Mouse (Mus musculus): ENCODE data around the gene Krtap15. TPM values are rescaled to one million over a fixed set of nuclear protein-coding genes. Genes with fewer than 3 reads are reported as not detected.

Gene Krtap15
- not detected for total RNA-seq (2021)
- long read RNA-seq, experiment 1 = 0 reads
- long read RNA-seq, experiment 2 = 0 reads

GRCm38 (mm10) chr16:88820066-88820465 is at the start of gene Krtap15:
Gene Krtap15 (plus strand): TSS chr16:88820215.
- DNase-seq = no peak

GRCm38 (mm10) chr16:88774106-88774505 is 45.9 kb upstream of the Krtap15 start, which contains the start of gene 2310057N15Rik:
Gene 2310057N15Rik (minus strand): TSS chr16:88774206.
- DNase-seq = no peak

- no peak for DNase-seq
Observed at GRCm38 (mm10) chr16:88777596-88777995, 42.4 kb upstream of the Krtap15 start, which contains the start of gene Gm5965. Gene Gm5965 (plus strand): TSS chr16:88777896.

GRCm38 (mm10) chr16:88786786-88787185 is 33.2 kb upstream of the Krtap15 start:
- no peak for DNase-seq

- DNase-seq = no peak
Observed at GRCm38 (mm10) chr16:88811827-88812226, 8.2 kb upstream of the Krtap15 start, which contains the start of gene Gm20741. Gene Gm20741 (minus strand): TSS chr16:88812220.

GRCm38 (mm10) chr16:88823736-88824135 is 3.7 kb downstream of the Krtap15 start:
- peak; percentile 15 for DNase-seq

GRCm38 (mm10) chr16:88826095-88826652 is 6.2 kb downstream of the Krtap15 start, which contains the start of gene Krtap14:
Gene Krtap14 (minus strand): TSS chr16:88826145.
- no peak for DNase-seq

GRCm38 (mm10) chr16:88826978-88827377 is 7.0 kb downstream of the Krtap15 start:
- no peak for DNase-seq

- no peak for DNase-seq
Observed at GRCm38 (mm10) chr16:88847363-88847762, 27.3 kb downstream of the Krtap15 start.

GRCm38 (mm10) chr16:88848558-88848957 is 28.5 kb downstream of the Krtap15 start:
- no peak for DNase-seq

- DNase-seq = peak; percentile 18
Observed at GRCm38 (mm10) chr16:88851450-88851849, 31.4 kb downstream of the Krtap15 start.

GRCm38 (mm10) chr16:88864887-88865407 is 44.9 kb downstream of the Krtap15 start:
- DNase-seq = no peak

GRCm38 (mm10) chr16:88869311-88869710 is 49.3 kb downstream of the Krtap15 start, which contains the start of gene Krtap19-1:
Gene Krtap19-1 (minus strand): TSS chr16:88869411.
- no peak for DNase-seq

GRCm38 (mm10) chr16:88874169-88874568 is 54.2 kb downstream of the Krtap15 start, which contains the start of gene Krtap19-2:
Gene Krtap19-2 (minus strand): TSS chr16:88874269.
- no peak for DNase-seq

- no peak for DNase-seq
Observed at GRCm38 (mm10) chr16:88877938-88878337, 57.9 kb downstream of the Krtap15 start, which contains the start of gene Krtap19-3. Gene Krtap19-3 (minus strand): TSS chr16:88878038.

Other genes starting within 250 kb of the Krtap15 start
- not detected for gene Krtap24-1, start 207.9 kb upstream of the Krtap15 start, total RNA-seq (2021)
- not detected for gene 2310079G19Rik, start 192.5 kb upstream of the Krtap15 start, total RNA-seq (2021)
- not detected for gene Krtap26-1, start 172.4 kb upstream of the Krtap15 start, total RNA-seq (2021)
- not detected for gene Krtap27-1, start 148.5 kb upstream of the Krtap15 start, total RNA-seq (2021)
- gene 2310061N02Rik, start 112.3 kb upstream of the Krtap15 start, total RNA-seq (2021) = not detected
- gene Krtap13-1, start 91.4 kb upstream of the Krtap15 start, total RNA-seq (2021) = not detected
- gene Krtap13, start 68.6 kb upstream of the Krtap15 start, total RNA-seq (2021) = not detected
- not detected for gene 2310034C09Rik, start 61.4 kb upstream of the Krtap15 start, total RNA-seq (2021)
- gene 2310057N15Rik, start 46.0 kb upstream of the Krtap15 start, total RNA-seq (2021) = not detected
- not detected for gene Gm5965, start 42.3 kb upstream of the Krtap15 start, total RNA-seq (2021)
- gene Gm20741, start 8.0 kb upstream of the Krtap15 start, total RNA-seq (2021) = not detected
- gene Krtap14, start 5.9 kb downstream of the Krtap15 start, total RNA-seq (2021) = not detected
- not detected for gene Krtap19-1, start 49.2 kb downstream of the Krtap15 start, total RNA-seq (2021)
- gene Krtap19-2, start 54.1 kb downstream of the Krtap15 start, total RNA-seq (2021) = not detected
- not detected for gene Krtap19-3, start 57.8 kb downstream of the Krtap15 start, total RNA-seq (2021)
- gene Krtap19-4, start 64.9 kb downstream of the Krtap15 start, total RNA-seq (2021) = not detected
- gene Krtap19-5, start 76.2 kb downstream of the Krtap15 start, total RNA-seq (2021) = not detected
- not detected for gene Krtap19-9b, start 112.0 kb downstream of the Krtap15 start, total RNA-seq (2021)
- gene Krtap16-3, start 142.7 kb downstream of the Krtap15 start, total RNA-seq (2021) = not detected
- gene Krtap22-2, start 190.5 kb downstream of the Krtap15 start, total RNA-seq (2021) = not detected
- not detected for gene Gm10229, start 195.1 kb downstream of the Krtap15 start, total RNA-seq (2021)
- gene Krtap6-1, start 211.5 kb downstream of the Krtap15 start, total RNA-seq (2021) = not detected
- not detected for gene Gm10228, start 221.3 kb downstream of the Krtap15 start, total RNA-seq (2021)
- gene Krtap6-5, start 227.7 kb downstream of the Krtap15 start, total RNA-seq (2021) = not detected
- gene 1110025L11Rik, start 243.8 kb downstream of the Krtap15 start, total RNA-seq (2021) = not detected

Measured in adrenal gland, postnatal 10 days (tissue).